Mouse (Mus musculus) MEL (cell line): Measurements from ENCODE around the gene Marc2. TPM values are rescaled to one million over a fixed set of nuclear protein-coding genes. Genes with fewer than 3 reads are reported as not detected.

ENCODE experiments used
- polyA plus RNA-seq, 2 experiments: library from polyadenylated mRNA; stranded (reverse) in 1 of 2; unstranded in 1 of 2; fragments of >175 nt in 1 of 2; fragments of >200 nt in 1 of 2; gene quantifications; 2 replicates each; pipeline versions ENCODE4 v1.2.1 to v1.2.4; 2012; ENCODE audit warnings: low replicate concordance in 2 of 2, low read depth in 1 of 2; ENCODE audit not compliant: insufficient read length in 2 of 2, insufficient read depth in 1 of 2, missing spikeins in 1 of 2
- total RNA-seq: library from RNA; depleted of rRNA; stranded (reverse); fragments of 300-350 nt; gene quantifications from 2 replicates; pipeline ENCODE4 v1.2.3, GENCODE M21; 2012; rRNA removed

Marc2 gene
- total and polyA plus RNA-seq, 3 experiments: 99.4 to 281 TPM; not detected in 1

Other genes starting within 250 kb of the Marc2 start
- 2.4 and 2.7 TPM in 2 replicates for gene Hlx, start 113.8 kb downstream of the Marc2 start, total RNA-seq
- gene Hlx, start 113.8 kb downstream of the Marc2 start, polyA plus RNA-seq: 1 to 10 TPM in 1 of 2 experiments, not detected in 1; 9.6 TPM
- gene Marc1, start 35.1 kb downstream of the Marc2 start, total RNA-seq: 0.08 TPM in 1 of 2 replicates, not detected in the other
- gene Marc1, start 35.1 kb downstream of the Marc2 start, polyA plus RNA-seq: under 1 TPM in 1 of 2 experiments, not detected in 1; 0.10 TPM
- gene C130074G19Rik, start 36.8 kb upstream of the Marc2 start, total RNA-seq: not detected in 2 replicates
- gene C130074G19Rik, start 36.8 kb upstream of the Marc2 start, polyA plus RNA-seq: not detected
- not detected in 2 replicates for gene Mark1, start 153.1 kb upstream of the Marc2 start, total RNA-seq
- gene Mark1, start 153.1 kb upstream of the Marc2 start, polyA plus RNA-seq: not detected